Mouse (Mus musculus): Measurements from ENCODE around the gene Dcps. TPM values are rescaled to one million over a fixed set of nuclear protein-coding genes. Genes with fewer than 3 reads are reported as not detected.
A peak's percentile ranks its signal among the peaks of the same experiment; 100 is the strongest.

The Dcps gene
- polyA plus RNA-seq, 1 experiment from 2014 or later = 104 TPM

DNA sequence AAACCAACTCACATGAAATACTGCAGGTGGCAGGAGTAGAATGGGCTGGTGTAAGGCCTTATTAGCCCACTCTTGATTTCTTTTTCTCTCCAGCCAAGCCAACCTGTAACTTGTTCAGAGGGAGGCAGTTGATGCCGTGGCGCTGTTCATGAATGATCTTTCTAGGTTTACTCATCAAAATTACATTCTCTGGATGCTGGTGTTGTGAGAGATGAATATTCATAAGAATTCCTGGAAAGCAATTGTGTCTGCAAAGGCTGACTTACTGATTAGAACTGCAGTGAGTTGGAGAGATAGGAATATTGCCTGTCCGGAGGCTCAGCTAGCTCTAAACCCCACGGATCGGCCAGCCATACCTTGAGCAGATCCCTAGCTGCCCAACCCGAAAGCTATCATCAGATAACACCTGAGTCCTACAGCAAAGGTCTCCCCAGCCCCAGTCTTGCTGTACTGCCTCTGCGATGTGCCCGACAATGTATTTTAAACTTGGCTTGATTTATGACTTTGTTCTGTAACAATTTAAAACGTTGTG, 24.7 kb upstream of the Dcps start:
- Histone ChIP-seq H3K9ac (ENCODE audit: low read length) (no peak overlapping the region; the same call in 1 of the 2 replicates), H3K27me3 (ENCODE audit: control insufficient read depth, insufficient read depth, low read length) (no peaks in the 10 kb centered on the region), H3K27ac (ENCODE audit: low read depth, low read length) (no peak overlapping the region), H3K36me3 (ENCODE audit: control insufficient read depth, insufficient read depth, low read length) (no peaks in the 10 kb centered on the region), H3K4me3 (ENCODE audit: low read depth, low read length) (peak overlapping the region; percentile 63; the same call in 1 of the 2 replicates), H3K4me1 (replicated peaks; ENCODE audit: control insufficient read depth, insufficient read depth, low read length) (no peaks in the 10 kb centered on the region; the same call in 1 of the 2 replicates), H3K4me2 (ENCODE audit: low read depth, low read length, severe bottlenecking) (peak overlapping the region; percentile 79; the same call in 1 of the 2 replicates), H3K9me3 (ENCODE audit: control insufficient read depth, low read length) (no peaks in the 10 kb centered on the region)
- ATAC-seq (replicated peaks; ENCODE audit: low FRiP score) (no peak), DNase-seq (ENCODE audit: low spot score) (no peak)
- WGBS = 73% methylated on average over 9 of the region's 9 CpGs

DNA sequence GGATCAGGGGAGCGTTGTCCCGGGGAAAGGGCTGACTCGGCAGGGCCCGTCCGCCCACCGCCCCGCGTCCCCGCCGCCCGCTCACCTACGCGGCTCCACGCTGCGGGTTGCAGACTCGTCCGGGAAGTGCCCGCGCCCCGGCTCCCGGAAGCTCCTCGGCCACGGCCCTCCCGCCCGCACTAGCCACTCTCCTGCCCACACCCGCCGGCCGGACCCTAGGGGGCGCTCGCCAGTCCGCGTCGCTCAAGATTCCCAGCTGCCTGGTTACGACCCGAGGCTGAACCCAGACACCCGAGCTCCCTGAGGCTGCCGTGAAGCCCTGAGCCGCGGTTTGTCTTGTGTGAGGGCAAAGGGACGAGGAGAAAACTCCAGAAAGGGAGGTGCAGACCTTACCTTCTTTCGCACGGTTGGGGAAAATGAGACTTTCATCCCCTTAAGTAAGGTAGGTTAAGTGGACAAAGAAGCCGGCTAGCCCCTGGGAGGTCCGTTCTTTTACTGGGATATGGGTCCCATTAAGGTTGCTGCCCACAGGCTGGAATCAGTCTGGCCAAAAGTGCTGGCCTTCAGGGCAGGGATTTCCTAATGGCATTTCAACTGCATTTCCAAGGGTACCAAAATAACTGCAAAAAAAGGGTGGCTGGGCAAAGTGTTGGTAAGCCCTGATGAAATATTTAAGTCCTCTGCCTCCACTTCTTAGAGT, 24.1 kb upstream of the Dcps start, which contains the start of the genes Srpr and Tirap:
Srpr (plus strand) TSS at position 404 of the 700 bp plus-strand sequence.
Tirap (minus strand) TSS at position 520 of the 700 bp plus-strand sequence.
- H3K9ac ChIP-seq (ENCODE audit: low read length) = peak within 1 kb of the TSS; percentile 78
- peak within 1 kb of the TSS; percentile 79 for H3K4me2 ChIP-seq (ENCODE audit: low read depth, low read length, severe bottlenecking)
- WGBS = under 1% methylated on average over 44 of the region's 44 CpGs
- peak within 1 kb of the TSS; percentile 63 for H3K4me3 ChIP-seq (ENCODE audit: low read depth, low read length)
- no peaks in the 10 kb centered on the region for H3K9me3 ChIP-seq (ENCODE audit: control insufficient read depth, low read length)
- ATAC-seq (replicated peaks; ENCODE audit: low FRiP score) (peak; percentile 96), DNase-seq (ENCODE audit: low spot score) (peak; percentile 98)
- H3K4me1 ChIP-seq (replicated peaks; ENCODE audit: control insufficient read depth, insufficient read depth, low read length) = no peaks in the 10 kb centered on the region; the same call in 1 of the 2 replicates
- no peaks in the 10 kb centered on the region for H3K27me3 ChIP-seq (ENCODE audit: control insufficient read depth, insufficient read depth, low read length)
- H3K36me3 ChIP-seq (ENCODE audit: control insufficient read depth, insufficient read depth, low read length) = no peaks in the 10 kb centered on the region
- no peak within 1 kb of the TSS for H3K27ac ChIP-seq (ENCODE audit: low read depth, low read length)

DNA sequence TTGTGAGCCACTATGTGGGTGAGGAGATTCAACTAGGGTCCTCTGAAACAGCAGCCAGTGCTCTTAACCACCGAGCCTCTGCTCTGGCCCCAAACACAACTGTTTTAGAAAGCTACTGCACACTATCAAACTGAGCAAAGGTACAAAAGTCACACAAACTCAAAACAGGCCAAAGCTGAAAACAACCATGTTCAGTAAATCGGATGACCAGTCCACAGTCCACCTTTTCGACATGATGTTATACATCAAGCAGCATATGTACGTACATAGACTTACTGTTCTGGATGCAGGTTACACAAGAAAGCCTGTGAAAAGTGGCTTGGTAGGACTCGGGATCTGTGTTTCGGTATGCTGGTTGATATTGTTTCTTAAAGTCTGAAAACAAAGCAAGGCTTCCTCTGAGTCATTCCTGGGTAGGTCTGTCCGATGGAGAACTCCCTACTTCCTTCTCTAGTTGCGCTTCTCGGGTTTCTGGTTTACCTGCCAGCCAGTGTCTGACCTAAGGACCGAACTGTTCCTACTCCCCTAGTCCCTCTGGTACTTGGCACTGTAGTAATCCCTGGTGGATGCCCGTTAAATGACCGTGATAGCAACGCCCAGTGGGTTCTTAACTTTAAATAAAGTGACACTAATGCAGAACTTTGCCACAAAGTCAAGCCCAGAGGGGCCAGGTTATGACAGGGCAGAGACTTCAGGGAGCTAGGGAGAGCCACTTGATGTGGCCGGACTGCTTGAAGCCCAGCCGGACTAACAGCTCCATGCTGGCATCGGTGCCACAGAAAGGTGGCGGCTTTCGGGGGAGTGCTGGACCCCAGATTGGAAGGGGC, 23.3 kb upstream of the Dcps start:
- peak overlapping the region; percentile 63 for H3K4me3 ChIP-seq (ENCODE audit: low read depth, low read length)
- no peak overlapping the region for H3K27ac ChIP-seq (ENCODE audit: low read depth, low read length)
- WGBS = 26% methylated on average over 18 of the region's 18 CpGs
- no peaks in the 10 kb centered on the region for H3K27me3 ChIP-seq (ENCODE audit: control insufficient read depth, insufficient read depth, low read length)
- no peak for DNase-seq (ENCODE audit: low spot score)
- peak; percentile 74; the same call in 1 of the 2 replicates for ATAC-seq (replicated peaks; ENCODE audit: low FRiP score)
- peak overlapping the region; percentile 78 for H3K9ac ChIP-seq (ENCODE audit: low read length)
- H3K4me2 ChIP-seq (ENCODE audit: low read depth, low read length, severe bottlenecking) = peak overlapping the region; percentile 79
- H3K36me3 ChIP-seq (ENCODE audit: control insufficient read depth, insufficient read depth, low read length) = no peaks in the 10 kb centered on the region
- no peaks in the 10 kb centered on the region; the same call in 1 of the 2 replicates for H3K4me1 ChIP-seq (replicated peaks; ENCODE audit: control insufficient read depth, insufficient read depth, low read length)
- H3K9me3 ChIP-seq (ENCODE audit: control insufficient read depth, low read length) = no peaks in the 10 kb centered on the region

DNA sequence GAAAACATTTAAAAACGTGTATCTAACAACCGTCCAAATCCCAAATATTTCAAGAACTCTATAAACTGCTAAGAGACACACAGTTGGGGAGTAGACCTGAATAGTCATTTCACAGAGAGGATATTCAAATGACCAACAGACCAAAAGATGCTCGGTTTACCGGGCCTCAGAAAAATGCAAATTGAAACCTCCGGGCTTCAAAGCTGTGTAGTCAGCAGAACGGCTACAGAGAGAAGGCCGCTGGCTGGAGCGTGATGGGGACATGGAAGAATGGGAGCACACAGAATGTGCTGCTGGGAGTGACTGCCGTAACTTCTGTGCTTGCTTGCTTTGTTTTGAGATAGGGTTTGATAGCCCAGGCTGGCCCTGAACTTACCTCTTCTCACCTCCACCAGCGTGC, 22.5 kb upstream of the Dcps start:
- 84% methylated on average over 10 of the region's 10 CpGs for WGBS
- Histone ChIP-seq H3K4me1 (replicated peaks; ENCODE audit: control insufficient read depth, insufficient read depth, low read length) (no peaks in the 10 kb centered on the region; the same call in 1 of the 2 replicates), H3K9me3 (ENCODE audit: control insufficient read depth, low read length) (no peaks in the 10 kb centered on the region), H3K27ac (ENCODE audit: low read depth, low read length) (no peak overlapping the region), H3K36me3 (ENCODE audit: control insufficient read depth, insufficient read depth, low read length) (no peaks in the 10 kb centered on the region), H3K4me2 (ENCODE audit: low read depth, low read length, severe bottlenecking) (no peak overlapping the region), H3K4me3 (ENCODE audit: low read depth, low read length) (no peak overlapping the region), H3K9ac (ENCODE audit: low read length) (no peak overlapping the region), H3K27me3 (ENCODE audit: control insufficient read depth, insufficient read depth, low read length) (no peaks in the 10 kb centered on the region)
- ATAC-seq (replicated peaks; ENCODE audit: low FRiP score) (no peak), DNase-seq (ENCODE audit: low spot score) (no peak)

DNA sequence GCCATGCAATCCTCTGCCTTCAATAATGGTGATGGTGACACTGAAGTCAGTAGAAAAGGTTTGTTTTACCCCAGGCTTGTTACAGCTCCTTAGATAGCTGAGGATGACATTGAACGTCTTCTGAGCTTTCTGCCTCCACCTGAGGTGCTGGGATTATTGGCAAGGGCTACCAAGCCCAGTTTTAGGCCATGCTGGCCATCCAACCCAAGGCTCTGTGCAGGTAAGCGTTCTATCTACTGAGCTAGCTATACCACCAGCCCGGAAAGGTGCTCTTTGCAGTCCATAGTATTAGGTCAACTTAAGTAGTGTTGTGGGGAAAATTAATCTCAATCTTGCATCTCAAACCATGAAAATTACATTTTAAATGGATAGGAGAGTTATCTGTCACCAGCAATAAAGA, 21.8 kb upstream of the Dcps start:
- no peak overlapping the region for H3K4me2 ChIP-seq (ENCODE audit: low read depth, low read length, severe bottlenecking)
- H3K27ac ChIP-seq (ENCODE audit: low read depth, low read length) = no peak overlapping the region
- no peak for ATAC-seq (replicated peaks; ENCODE audit: low FRiP score)
- WGBS = 87% methylated on average over 3 of the region's 3 CpGs
- no peaks in the 10 kb centered on the region for H3K27me3 ChIP-seq (ENCODE audit: control insufficient read depth, insufficient read depth, low read length)
- no peak for DNase-seq (ENCODE audit: low spot score)
- no peak overlapping the region for H3K9ac ChIP-seq (ENCODE audit: low read length)
- H3K9me3 ChIP-seq (ENCODE audit: control insufficient read depth, low read length) = no peaks in the 10 kb centered on the region
- H3K36me3 ChIP-seq (ENCODE audit: control insufficient read depth, insufficient read depth, low read length) = no peaks in the 10 kb centered on the region
- H3K4me3 ChIP-seq (ENCODE audit: low read depth, low read length) = no peak overlapping the region
- no peaks in the 10 kb centered on the region; the same call in 1 of the 2 replicates for H3K4me1 ChIP-seq (replicated peaks; ENCODE audit: control insufficient read depth, insufficient read depth, low read length)

DNA sequence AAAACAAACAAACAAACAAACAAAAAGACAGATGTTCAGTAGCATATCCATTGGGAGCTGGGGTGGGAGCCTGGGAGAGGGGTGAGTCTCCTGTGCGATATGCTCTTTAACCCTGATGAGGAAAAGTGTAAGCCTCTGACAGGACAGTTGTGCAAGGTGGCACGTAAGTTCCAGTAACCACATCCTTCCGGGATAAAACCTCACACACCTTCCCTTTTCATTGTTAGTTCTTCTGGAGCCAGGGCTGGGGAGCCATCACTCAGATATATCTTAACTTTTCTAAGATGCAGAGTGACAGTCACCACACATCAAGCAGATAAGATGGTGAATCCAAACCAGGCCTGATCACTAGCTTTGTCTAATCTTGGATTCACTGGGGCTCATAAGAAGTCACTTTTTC, 18.2 kb upstream of the Dcps start:
- Histone ChIP-seq H3K9ac (ENCODE audit: low read length) (no peak overlapping the region), H3K4me3 (ENCODE audit: low read depth, low read length) (no peak overlapping the region), H3K9me3 (ENCODE audit: control insufficient read depth, low read length) (no peaks in the 10 kb centered on the region), H3K4me2 (ENCODE audit: low read depth, low read length, severe bottlenecking) (no peak overlapping the region), H3K36me3 (ENCODE audit: control insufficient read depth, insufficient read depth, low read length) (no peaks in the 10 kb centered on the region), H3K27me3 (ENCODE audit: control insufficient read depth, insufficient read depth, low read length) (no peaks in the 10 kb centered on the region), H3K27ac (ENCODE audit: low read depth, low read length) (no peak overlapping the region), H3K4me1 (replicated peaks; ENCODE audit: control insufficient read depth, insufficient read depth, low read length) (no peaks in the 10 kb centered on the region)
- 93% methylated on average over 3 of the region's 3 CpGs for WGBS
- ATAC-seq (replicated peaks; ENCODE audit: low FRiP score) = no peak
- no peak for DNase-seq (ENCODE audit: low spot score)

DNA sequence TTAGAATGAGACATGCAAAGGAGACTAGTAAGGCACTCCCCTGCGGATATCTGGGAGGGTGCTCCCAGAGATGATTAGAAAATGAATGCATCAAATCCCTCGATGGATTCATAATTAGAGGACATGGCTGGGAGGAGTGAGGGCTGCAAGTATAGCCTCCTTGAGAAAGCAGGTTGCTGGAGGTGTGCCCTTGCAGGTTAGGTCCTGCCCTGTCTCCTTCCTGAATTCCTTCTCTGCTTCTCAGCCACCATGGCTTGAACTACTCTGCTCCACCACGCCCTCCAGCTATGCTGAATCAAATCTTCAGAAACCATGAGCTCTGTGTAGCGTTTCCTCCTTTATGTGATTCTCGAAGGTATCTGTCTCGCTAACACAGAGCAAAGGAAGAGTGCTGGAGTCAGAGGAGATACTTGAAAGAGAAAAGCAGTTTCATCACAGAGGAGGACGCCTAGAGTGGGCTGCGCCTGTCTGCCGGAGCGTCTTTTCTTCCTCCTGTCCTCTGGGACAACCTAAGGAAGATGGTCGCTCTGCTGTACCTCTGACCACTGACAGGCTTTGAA, 17.2 kb upstream of the Dcps start:
- Histone ChIP-seq H3K9me3 (ENCODE audit: control insufficient read depth, low read length) (no peaks in the 10 kb centered on the region), H3K27me3 (ENCODE audit: control insufficient read depth, insufficient read depth, low read length) (no peaks in the 10 kb centered on the region), H3K36me3 (ENCODE audit: control insufficient read depth, insufficient read depth, low read length) (no peaks in the 10 kb centered on the region), H3K27ac (ENCODE audit: low read depth, low read length) (no peak overlapping the region), H3K4me3 (ENCODE audit: low read depth, low read length) (no peak overlapping the region), H3K4me2 (ENCODE audit: low read depth, low read length, severe bottlenecking) (no peak overlapping the region), H3K4me1 (replicated peaks; ENCODE audit: control insufficient read depth, insufficient read depth, low read length) (no peaks in the 10 kb centered on the region), H3K9ac (ENCODE audit: low read length) (no peak overlapping the region)
- no peak for ATAC-seq (replicated peaks; ENCODE audit: low FRiP score)
- no peak for DNase-seq (ENCODE audit: low spot score)
- WGBS = 80% methylated on average over 11 of the region's 11 CpGs

DNA sequence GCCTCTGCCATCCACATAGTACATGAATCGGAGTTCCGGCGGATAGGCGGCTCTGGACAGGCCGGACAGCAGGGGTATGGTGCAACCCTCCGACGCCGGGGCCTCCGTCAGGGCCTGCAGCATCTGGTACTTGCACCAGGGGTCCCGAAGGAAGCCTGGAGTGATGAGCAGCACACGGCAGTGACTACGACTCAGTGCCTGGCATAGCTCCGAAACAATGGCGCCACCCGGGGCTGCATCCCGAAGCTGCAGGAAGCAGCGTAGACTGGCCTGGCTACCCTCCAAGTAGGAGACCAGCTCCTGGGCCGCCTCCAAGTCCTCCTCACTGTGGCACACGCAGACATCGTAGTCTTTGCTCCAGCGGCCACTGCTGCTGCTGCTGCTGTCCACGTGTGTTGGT, 12.8 kb upstream of the Dcps start:
- H3K4me1 ChIP-seq (replicated peaks; ENCODE audit: control insufficient read depth, insufficient read depth, low read length) = no peaks in the 10 kb centered on the region
- no peak overlapping the region for H3K9ac ChIP-seq (ENCODE audit: low read length)
- no peaks in the 10 kb centered on the region for H3K27me3 ChIP-seq (ENCODE audit: control insufficient read depth, insufficient read depth, low read length)
- ATAC-seq (replicated peaks; ENCODE audit: low FRiP score) = no peak
- WGBS = 77% methylated on average over 22 of the region's 22 CpGs
- H3K36me3 ChIP-seq (ENCODE audit: control insufficient read depth, insufficient read depth, low read length) = no peaks in the 10 kb centered on the region
- DNase-seq (ENCODE audit: low spot score) = no peak
- no peak overlapping the region for H3K27ac ChIP-seq (ENCODE audit: low read depth, low read length)
- no peaks in the 10 kb centered on the region for H3K9me3 ChIP-seq (ENCODE audit: control insufficient read depth, low read length)
- no peak overlapping the region for H3K4me3 ChIP-seq (ENCODE audit: low read depth, low read length)
- no peak overlapping the region for H3K4me2 ChIP-seq (ENCODE audit: low read depth, low read length, severe bottlenecking)

All from forebrain, embryonic 11.5 days (tissue).